Mouse (Mus musculus) 416B (cell line): ENCODE measurements around the gene Gm10644.
"Not testable (repeated sequence)": the region's sequence is repeated elsewhere in the genome, so short reads cannot be mapped to it uniquely, and the experiment has no call there.

ENCODE experiments used
- DNase-seq: peaks from one replicate; pipeline ENCODE4 v3.0.0; 2011; ENCODE audit warnings: low read depth

Gm10644 gene

GRCm38 (mm10) chr8:83955106-83955957, at the start of gene Gm10644, which contains the start of gene Asf1b:
Gene Gm10644 (minus strand): TSS chr8:83955205.
Gene Asf1b (plus strand): TSS chr8:83955507.
- peak; percentile 100 for DNase-seq

- peak; percentile 99 for DNase-seq
Measured at GRCm38 (mm10) chr8:84004533-84005201, 49.7 kb upstream of the Gm10644 start.

GRCm38 (mm10) chr8:84003612-84004246, 48.7 kb upstream of the Gm10644 start:
- peak; percentile 33 for DNase-seq

GRCm38 (mm10) chr8:84002957-84003611, 48.1 kb upstream of the Gm10644 start:
- no peak for DNase-seq

GRCm38 (mm10) chr8:84001281-84002000, 46.4 kb upstream of the Gm10644 start, which contains the start of gene 1700067K01Rik:
Gene 1700067K01Rik (plus strand): TSS chr8:84001502.
- DNase-seq: no peak

GRCm38 (mm10) chr8:83999825-84000224, 44.8 kb upstream of the Gm10644 start:
- no peak for DNase-seq

- no peak for DNase-seq
Measured at GRCm38 (mm10) chr8:83999057-83999705, 44.2 kb upstream of the Gm10644 start.

- DNase-seq: peak; percentile 79
Measured at GRCm38 (mm10) chr8:83998231-83999056, 43.4 kb upstream of the Gm10644 start.

GRCm38 (mm10) chr8:83997511-83998141, 42.6 kb upstream of the Gm10644 start, which contains the start of gene Samd1:
Gene Samd1 (plus strand): TSS chr8:83997672.
- peak; percentile 32 for DNase-seq

GRCm38 (mm10) chr8:83996567-83997505, 41.8 kb upstream of the Gm10644 start:
- peak; percentile 92 for DNase-seq

- no peak for DNase-seq
Measured at GRCm38 (mm10) chr8:83995973-83996372, 41.0 kb upstream of the Gm10644 start.

GRCm38 (mm10) chr8:83994030-83994429, 39.0 kb upstream of the Gm10644 start:
- no peak for DNase-seq

GRCm38 (mm10) chr8:83992488-83992887, 37.5 kb upstream of the Gm10644 start:
- no peak for DNase-seq

- DNase-seq: no peak
Measured at GRCm38 (mm10) chr8:83990170-83990569, 35.2 kb upstream of the Gm10644 start.

- DNase-seq: peak; percentile 20
Measured at GRCm38 (mm10) chr8:83989243-83989642, 34.2 kb upstream of the Gm10644 start.

GRCm38 (mm10) chr8:83983222-83983621, 28.2 kb upstream of the Gm10644 start:
- not testable (repeated sequence) for DNase-seq

GRCm38 (mm10) chr8:83982449-83982848, 27.4 kb upstream of the Gm10644 start:
- no peak for DNase-seq

GRCm38 (mm10) chr8:83981533-83981932, 26.5 kb upstream of the Gm10644 start:
- DNase-seq: no peak
